Mouse (Mus musculus) gonadal fat pad, adult 2 months (tissue): ENCODE measurements at regions not wholly inside any gene's neighbourhood (a gene's known extent, or its start where the extent isn't known, plus 50 kb on each side); places are given as distances from the start of the nearest gene placed in this dataset.
A peak's percentile ranks its signal among the peaks of the same experiment; 100 is the strongest.
"Not testable (repeated sequence)": the region's sequence is repeated elsewhere in the genome, so short reads cannot be mapped to it uniquely, and the experiment has no call there.

ENCODE experiments used
- DNase-seq: peaks from one replicate; pipeline ENCODE4 v3.0.0-alpha.2; 2012; ENCODE audit warnings: low read depth

- DNase-seq, result no peak
Observed at GRCm38 (mm10) chr12:5956141-5956540, 580.7 kb upstream of the Klhl29 start.

DNA sequence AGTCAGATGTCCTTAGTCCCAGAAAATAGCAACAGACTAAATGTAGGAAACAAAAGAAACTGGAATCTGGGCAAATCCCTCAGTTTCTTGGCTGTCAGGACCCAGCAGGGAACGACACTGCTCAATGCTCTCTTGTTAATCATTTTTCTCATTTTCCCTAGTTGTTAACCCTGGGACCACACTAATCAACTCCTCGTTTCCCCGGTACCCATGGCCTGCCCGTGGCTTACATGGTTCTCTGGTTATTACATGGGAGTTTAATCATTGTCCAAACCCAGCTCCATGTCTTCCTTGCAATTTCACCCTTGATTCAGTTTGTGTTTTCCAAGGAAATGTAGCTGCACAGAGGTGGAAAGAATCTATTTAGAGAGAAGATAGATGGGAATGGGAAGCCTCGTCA lies 580.1 kb upstream of the Klhl29 start:
- DNase-seq, result no peak

- DNase-seq, result no peak
Observed at GRCm38 (mm10) chr12:5943346-5943925, 568.0 kb upstream of the Klhl29 start.

- no peak for DNase-seq
Observed at GRCm38 (mm10) chr12:5921262-5921661, 545.8 kb upstream of the Klhl29 start.

DNA sequence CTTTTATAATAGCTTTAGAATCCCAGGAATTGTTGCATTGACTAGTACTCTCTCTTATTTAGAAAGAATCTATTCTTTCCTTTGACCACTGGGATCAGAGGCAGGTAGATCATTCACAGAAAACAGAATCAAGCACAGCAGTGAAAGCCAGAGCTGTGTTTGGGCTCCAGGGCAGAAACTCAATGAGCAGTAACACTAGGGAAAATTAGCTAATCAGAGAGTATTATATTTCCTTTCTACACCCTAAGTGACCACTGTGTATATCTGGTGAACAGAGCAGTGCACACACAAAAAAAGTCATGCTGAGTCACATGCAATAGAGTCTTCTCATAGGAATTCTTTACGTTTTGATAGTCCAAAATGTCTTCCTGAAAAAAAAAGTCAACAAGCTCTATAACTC lies 542.5 kb upstream of the Klhl29 start:
- DNase-seq, result no peak

DNA sequence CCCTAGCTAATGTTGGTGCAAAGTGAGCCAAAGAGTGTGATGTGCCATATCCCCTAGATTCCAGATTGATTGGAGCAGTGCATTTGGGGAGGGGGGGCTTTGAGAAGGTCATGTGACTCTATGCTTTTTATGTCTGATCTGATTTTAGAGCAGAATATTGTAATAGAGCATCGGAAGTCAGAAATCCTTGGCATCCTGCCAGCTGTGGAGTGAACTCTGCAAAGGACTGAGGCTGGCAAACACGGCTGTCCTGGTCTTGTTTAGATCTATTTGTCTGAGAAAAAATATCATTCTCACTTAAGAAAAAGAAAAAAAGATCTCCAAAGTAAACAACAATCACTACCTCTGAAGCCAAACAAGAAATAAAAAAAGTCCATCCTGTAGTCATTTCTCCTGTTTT lies 530.8 kb upstream of the Klhl29 start:
- DNase-seq, result no peak

GRCm38 (mm10) chr12:5891786-5892185 lies 516.3 kb upstream of the Klhl29 start:
- not testable (repeated sequence) for DNase-seq

DNA sequence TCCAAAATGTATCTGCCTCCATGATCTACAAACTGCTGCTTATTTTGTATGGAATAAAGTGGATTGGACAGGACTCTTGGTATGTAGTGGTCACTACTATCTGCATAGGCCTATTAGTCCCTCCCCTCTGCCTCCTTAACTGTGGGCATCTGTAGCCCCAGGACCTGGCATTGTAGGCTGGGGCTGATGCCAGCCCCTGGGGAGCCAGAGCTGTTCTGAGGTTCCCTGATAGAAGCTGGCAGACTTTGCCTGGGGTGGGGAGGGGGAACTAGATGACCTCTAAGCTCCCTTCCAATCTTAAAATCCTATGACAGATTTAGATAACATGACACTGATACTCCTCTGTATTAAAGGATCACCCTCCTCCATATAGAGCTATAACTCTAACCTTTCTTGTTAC lies 491.2 kb upstream of the Klhl29 start:
- DNase-seq, result no peak

GRCm38 (mm10) chr12:5859795-5860194 lies 484.3 kb upstream of the Klhl29 start:
- DNase-seq, result no peak

DNA sequence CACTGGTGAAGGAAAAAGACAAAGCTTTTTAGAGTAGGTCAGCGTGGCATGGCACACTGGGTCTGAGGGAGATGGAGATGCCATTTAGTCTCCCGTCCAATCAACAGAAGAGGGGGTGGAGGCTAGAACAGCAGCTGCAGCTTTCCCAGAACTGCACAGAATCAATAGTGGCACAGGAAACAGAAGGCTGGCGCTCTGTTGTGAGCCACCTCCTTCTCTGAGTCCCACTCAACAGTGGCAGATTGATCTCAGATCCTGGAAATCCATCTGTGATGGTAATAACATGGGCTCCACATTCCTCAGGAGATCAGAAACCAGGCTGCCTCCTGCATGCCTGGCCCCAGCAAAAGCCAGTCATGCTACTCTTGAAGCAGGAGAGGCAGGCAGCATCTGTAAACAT lies 480.9 kb upstream of the Klhl29 start:
- no peak for DNase-seq

GRCm38 (mm10) chr12:5810427-5810826 lies 434.9 kb upstream of the Klhl29 start:
- no peak for DNase-seq

GRCm38 (mm10) chr12:5810009-5810408 lies 434.5 kb upstream of the Klhl29 start:
- DNase-seq, result no peak

- DNase-seq, result no peak
Observed at GRCm38 (mm10) chr12:5807996-5808886, 432.8 kb upstream of the Klhl29 start.

GRCm38 (mm10) chr12:5805731-5806130 lies 430.2 kb upstream of the Klhl29 start:
- DNase-seq, result peak; percentile 26

DNA sequence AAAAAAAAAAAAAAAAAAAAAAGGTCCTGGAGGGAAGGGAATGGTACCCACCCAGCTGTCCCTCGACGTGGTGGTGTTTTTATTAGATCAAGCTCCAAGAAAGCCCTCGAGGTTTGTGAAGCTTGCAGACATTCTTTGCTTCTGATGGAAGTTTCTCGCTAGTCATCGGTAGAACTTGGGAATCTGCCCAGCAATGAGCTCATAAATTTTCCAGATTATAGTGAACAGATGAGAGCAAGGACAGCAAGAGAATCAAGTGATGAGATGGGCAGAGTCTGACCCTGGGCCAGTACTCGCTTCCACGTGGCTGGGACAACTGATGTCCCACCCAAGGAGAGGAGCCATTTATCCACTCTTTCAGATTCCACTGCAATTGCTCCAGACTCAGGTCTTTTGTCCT lies 417.6 kb upstream of the Klhl29 start:
- no peak for DNase-seq

GRCm38 (mm10) chr12:5787074-5787813 lies 411.8 kb upstream of the Klhl29 start:
- no peak for DNase-seq

GRCm38 (mm10) chr12:5781276-5781675 lies 405.8 kb upstream of the Klhl29 start:
- no peak for DNase-seq

DNA sequence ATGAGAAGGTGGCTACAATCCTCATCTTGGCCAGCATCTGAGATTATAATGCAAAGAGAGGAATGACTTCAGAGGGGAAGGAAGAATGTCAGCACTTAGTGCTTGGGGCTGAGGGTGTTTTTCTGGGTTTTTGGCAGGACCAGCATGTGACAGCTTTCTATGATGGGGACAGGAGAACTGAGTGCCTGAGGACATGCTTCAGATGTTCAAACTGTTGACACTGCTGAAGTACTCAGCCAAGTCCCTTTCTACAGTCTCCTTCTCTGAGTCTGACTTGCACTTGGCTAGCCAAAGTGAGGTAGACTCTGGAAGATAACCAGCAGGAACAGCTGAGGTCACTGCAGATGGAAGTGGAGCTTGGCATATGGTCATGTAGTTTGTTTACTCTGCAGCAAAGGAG lies 402.1 kb upstream of the Klhl29 start:
- no peak for DNase-seq

DNA sequence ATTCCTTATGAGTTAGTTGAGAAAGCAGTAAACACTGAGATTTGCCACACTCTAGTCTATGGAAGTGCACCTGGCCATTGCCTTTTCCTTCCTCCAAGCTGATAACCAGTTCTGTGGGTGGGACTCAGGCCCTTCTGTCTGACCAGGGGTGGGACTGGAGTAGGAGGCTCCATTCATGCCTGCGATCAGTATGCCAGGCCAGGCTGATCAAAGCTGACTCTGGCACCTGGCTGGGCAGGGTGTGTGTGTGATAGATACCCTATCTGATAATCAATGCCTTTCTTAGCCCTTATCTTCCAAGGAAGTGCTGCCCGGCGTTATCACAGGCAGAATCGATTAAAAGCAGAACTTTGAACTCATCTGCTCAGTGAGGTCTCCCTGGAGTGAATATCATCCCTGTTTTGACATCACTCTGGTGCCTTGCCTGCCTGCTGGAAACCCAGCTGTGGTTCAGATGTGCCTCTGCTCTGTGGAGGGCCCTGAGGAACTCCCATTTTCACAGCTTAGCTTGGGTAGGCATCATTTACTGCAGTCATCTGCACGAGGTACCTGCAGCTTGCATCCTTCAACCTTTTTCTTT lies 396.0 kb upstream of the Klhl29 start:
- no peak for DNase-seq

DNA sequence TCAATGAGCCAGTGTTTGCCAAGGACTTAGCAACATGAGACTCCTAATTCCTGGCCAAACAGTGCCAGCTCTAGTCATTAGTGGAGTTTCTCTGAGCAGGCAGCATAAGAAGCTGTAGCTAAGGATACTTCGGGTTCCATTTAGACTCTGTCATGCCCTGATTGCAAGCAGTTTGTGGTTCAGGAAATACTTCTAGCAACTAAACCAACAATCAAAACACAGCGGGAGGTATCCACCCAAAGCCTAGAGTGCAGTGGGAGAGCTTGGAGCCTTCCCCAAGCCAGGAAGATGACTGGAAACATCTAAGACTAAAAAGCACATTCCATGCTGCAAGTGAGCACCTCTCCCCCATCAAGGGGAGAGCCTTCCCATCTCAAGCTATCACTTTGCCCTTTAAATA lies 395.0 kb upstream of the Klhl29 start:
- DNase-seq, result no peak

DNA sequence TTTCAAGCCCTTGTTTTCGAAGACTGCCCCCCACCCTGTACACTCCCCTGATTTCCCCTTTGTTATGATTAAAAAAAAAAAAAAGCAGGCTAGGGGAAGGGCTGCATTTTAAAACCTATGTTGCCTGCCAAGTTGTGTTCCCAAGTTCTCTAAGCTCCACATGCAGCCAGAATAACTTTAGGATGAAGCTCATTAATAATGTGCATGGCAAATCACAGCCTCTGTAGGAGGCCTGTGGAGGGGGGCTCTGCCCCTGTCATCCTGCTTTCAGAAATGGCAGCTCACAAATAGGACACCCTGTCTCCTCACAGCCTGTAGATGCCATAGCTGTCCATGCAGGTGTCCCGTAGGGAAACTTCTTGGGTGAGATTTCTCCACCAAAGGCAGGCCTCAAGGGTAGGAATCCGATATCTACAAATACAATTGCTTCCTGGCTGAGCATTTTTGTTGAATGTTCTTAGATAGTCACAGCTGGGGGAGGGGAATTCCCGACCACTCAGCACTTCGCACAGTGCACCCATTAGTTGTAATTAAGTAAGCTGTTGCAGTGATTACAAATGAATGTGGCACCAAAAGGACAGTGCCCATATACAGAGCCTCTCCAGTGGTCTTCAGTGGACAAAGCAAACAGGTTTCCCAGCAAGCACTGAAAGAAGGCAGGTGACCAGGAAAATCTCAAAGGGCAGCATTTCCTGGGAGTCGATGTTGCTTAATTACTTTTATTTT lies 389.1 kb upstream of the Klhl29 start:
- DNase-seq, result no peak

GRCm38 (mm10) chr12:5764026-5764425 lies 388.5 kb upstream of the Klhl29 start:
- DNase-seq, result no peak
